Mouse (Mus musculus): ENCODE results near the gene Rapgef1.

DNA sequence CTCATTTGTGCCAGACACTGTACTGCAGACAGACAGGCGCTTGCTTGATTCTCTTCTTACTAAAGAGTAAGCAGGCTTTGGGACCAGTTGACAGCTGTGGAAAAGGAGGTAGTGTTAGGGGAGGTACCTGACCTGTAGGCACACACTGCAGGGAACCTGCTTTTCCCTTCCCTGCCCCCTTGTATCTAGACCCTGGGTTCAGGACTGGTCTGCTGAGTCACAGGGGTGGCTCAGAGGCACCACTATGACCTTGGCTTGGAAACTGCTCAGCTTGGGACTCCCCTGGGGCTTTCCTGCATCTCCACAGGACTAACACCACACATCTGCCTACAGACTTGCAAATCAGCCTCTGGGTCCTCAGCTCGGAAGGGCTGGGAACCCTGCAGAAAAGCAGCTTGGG lies 9.8 kb downstream of the Rapgef1 start:
- TF ChIP-seq CTCF (IDR thresholded peaks at IDR 0.05; ENCODE audit: insufficient read depth, low read length) (no peak), POLR2A (IDR thresholded peaks at IDR 0.05; ENCODE audit: borderline replicate concordance, extremely low read depth, low read depth, low read length) (no peak)
